Mouse (Mus musculus): ENCODE results near the gene Metap1d. TPM values are rescaled to one million over a fixed set of nuclear protein-coding genes. Genes with fewer than 3 reads are reported as not detected.

Gene Metap1d
- total and polyA plus RNA-seq, 2 experiments from 2014 or later, result 7.7 to 42.4 TPM

DNA sequence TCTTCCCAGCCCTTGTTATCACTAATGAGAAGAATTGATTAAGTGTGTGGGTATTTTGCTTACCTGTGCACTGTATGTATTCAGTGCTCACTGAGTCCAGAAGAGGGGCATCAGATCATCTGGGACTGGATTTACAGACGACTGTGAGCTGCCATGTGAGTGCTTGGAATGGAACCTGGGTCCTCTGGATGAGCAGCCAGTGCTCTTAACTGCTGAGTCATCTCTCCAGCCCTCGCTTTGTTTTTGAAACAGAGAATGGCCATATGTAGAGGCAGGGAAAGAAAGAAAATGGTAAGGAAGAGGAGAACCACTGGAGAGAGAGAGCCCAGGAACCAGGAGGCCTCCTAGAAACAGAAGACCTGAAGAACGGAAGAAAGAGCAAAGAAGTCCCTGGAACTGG, 9.5 kb downstream of the Metap1d start:
- 73% methylated on average over 3 of the region's 3 CpGs for WGBS
- H3K27ac ChIP-seq (ENCODE audit: low read depth), result no peak overlapping the region
- no peaks in the 10 kb centered on the region for H3K27me3 ChIP-seq (ENCODE audit: control insufficient read depth, insufficient read depth, low read length)

DNA sequence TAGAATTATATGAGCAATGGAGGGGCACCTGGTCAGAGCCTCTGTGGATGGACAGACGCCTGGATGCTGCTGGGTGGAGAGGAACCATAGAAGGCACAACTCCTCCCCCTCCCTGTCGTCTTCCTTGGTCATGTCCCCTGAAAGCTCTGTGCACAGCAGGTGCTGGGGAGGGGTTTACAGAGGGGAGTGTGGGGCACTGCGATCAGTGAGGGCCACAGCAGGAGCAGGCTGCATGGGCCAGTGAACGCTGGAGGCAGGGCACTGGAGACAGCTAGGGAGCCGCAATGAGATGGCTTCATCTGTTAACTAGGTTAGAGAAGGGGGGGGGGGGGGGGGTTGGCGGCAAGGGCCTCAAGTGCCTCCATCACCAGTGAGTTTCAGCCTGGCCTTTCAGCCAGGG, 13.0 kb downstream of the Metap1d start:
- no peak overlapping the region for H3K4me3 ChIP-seq (ENCODE audit: low read depth, low read length)
- DNase-seq (ENCODE audit: low spot score), result no peak
- 24% methylated on average over 6 of the region's 6 CpGs for WGBS

More for the DNA sequence above, 9.5 kb downstream of the Metap1d start:
- DNase-seq (ENCODE audit: low spot score), result no peak
- Histone ChIP-seq H3K4me1 (ENCODE audit: control insufficient read depth, insufficient read depth) (no peaks in the 10 kb centered on the region), H3K9me3 (replicated peaks; ENCODE audit: control insufficient read depth, low read length) (no peaks in the 10 kb centered on the region), H3K36me3 (replicated peaks; ENCODE audit: control insufficient read depth, insufficient read depth, low read length) (no peaks in the 10 kb centered on the region), H3K4me2 (ENCODE audit: low read depth, low read length) (no peak overlapping the region), H3K9ac (replicated peaks; ENCODE audit: low read depth, low read length) (no peak overlapping the region), H3K4me3 (ENCODE audit: low read depth, low read length) (no peak overlapping the region)
- TF ChIP-seq EP300 (IDR thresholded peaks at IDR 0.05; ENCODE audit: low read depth), result no peak
- TF ChIP-seq CTCF (IDR thresholded peaks at IDR 0.05; ENCODE audit: low read depth), result no peak
- ATAC-seq (ENCODE audit: insufficient read depth, low read depth), result no peak

DNA sequence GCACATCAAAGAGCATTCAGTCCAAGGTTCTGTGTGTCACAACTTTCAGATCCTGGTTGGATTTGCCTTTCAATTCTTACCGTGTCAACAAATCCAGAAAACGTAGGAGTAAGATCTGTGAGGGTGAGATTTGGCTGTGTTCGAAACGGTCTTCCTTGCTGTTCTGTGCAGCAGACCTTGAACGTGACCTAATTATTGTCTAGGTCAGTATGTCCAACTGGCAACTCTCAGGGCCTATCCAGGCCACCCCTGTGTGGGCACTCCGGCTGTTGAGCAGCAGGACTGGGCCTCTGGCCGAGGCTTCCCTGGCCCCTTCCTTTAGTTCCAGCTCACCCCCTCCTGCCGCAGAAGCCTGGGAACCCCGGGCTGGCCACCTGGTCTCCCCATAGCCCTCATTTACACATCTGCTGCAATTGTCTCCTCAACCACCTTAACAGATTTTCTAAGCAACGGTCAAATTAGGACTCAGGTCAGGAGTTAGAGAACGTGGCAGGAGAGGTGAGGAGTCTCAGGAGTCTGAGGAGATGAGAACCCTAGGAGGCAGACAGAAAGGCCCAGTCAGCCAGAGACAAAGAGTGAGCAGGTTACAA, 13.9 kb downstream of the Metap1d start:
- ATAC-seq (ENCODE audit: insufficient read depth, low read depth) (no peak), DNase-seq (ENCODE audit: low spot score) (no peak)
- H3K9me3 ChIP-seq (replicated peaks; ENCODE audit: control insufficient read depth, low read length), result no peaks in the 10 kb centered on the region
- TF ChIP-seq EP300 (IDR thresholded peaks at IDR 0.05; ENCODE audit: low read depth), result no peak
- TF ChIP-seq CTCF (IDR thresholded peaks at IDR 0.05; ENCODE audit: low read depth), result no peak
- no peaks in the 10 kb centered on the region for H3K4me1 ChIP-seq (ENCODE audit: control insufficient read depth, insufficient read depth)
- no peak overlapping the region for H3K4me2 ChIP-seq (ENCODE audit: low read depth, low read length)
- no peak overlapping the region for H3K27ac ChIP-seq (ENCODE audit: low read depth)
- no peaks in the 10 kb centered on the region for H3K27me3 ChIP-seq (ENCODE audit: control insufficient read depth, insufficient read depth, low read length)
- no peak overlapping the region for H3K4me3 ChIP-seq (ENCODE audit: low read depth, low read length)
- H3K36me3 ChIP-seq (replicated peaks; ENCODE audit: control insufficient read depth, insufficient read depth, low read length), result no peaks in the 10 kb centered on the region
- no peak overlapping the region for H3K9ac ChIP-seq (replicated peaks; ENCODE audit: low read depth, low read length)
- 72% methylated on average over 11 of the region's 11 CpGs for WGBS

More for the DNA sequence above, 13.0 kb downstream of the Metap1d start:
- Histone ChIP-seq H3K27ac (ENCODE audit: low read depth) (no peak overlapping the region), H3K9me3 (replicated peaks; ENCODE audit: control insufficient read depth, low read length) (no peaks in the 10 kb centered on the region), H3K27me3 (ENCODE audit: control insufficient read depth, insufficient read depth, low read length) (no peaks in the 10 kb centered on the region), H3K4me2 (ENCODE audit: low read depth, low read length) (no peak overlapping the region), H3K4me1 (ENCODE audit: control insufficient read depth, insufficient read depth) (no peaks in the 10 kb centered on the region), H3K9ac (replicated peaks; ENCODE audit: low read depth, low read length) (no peak overlapping the region), H3K36me3 (replicated peaks; ENCODE audit: control insufficient read depth, insufficient read depth, low read length) (no peaks in the 10 kb centered on the region)
- no peak for ATAC-seq (ENCODE audit: insufficient read depth, low read depth)
- TF ChIP-seq EP300 (IDR thresholded peaks at IDR 0.05; ENCODE audit: low read depth) (no peak), CTCF (IDR thresholded peaks at IDR 0.05; ENCODE audit: low read depth) (no peak)

DNA sequence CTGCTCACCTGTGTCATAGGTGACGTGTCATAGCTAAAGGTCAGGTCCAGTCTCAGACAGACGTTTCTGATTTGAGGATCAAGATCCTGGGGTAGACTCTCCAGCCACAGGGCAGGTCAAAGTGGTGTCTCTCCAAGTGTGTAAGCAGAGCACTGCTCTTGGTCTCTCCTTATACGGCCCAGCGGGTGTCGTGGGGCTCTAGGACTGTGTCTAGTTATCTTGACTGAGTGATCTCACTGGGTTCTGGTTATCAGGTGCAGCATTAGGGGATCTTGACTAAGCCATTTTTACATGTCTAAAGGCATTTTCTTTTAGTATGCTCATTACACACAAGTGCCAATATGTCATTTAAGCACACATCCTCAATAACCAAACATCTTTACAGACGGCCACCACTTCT, 18.0 kb downstream of the Metap1d start:
- 85% methylated on average over 6 of the region's 6 CpGs for WGBS
- no peak overlapping the region for H3K9ac ChIP-seq (replicated peaks; ENCODE audit: low read depth, low read length)
- no peaks in the 10 kb centered on the region for H3K27me3 ChIP-seq (ENCODE audit: control insufficient read depth, insufficient read depth, low read length)
- no peak for DNase-seq (ENCODE audit: low spot score)
- H3K36me3 ChIP-seq (replicated peaks; ENCODE audit: control insufficient read depth, insufficient read depth, low read length), result no peaks in the 10 kb centered on the region
- H3K4me2 ChIP-seq (ENCODE audit: low read depth, low read length), result no peak overlapping the region
- H3K9me3 ChIP-seq (replicated peaks; ENCODE audit: control insufficient read depth, low read length), result no peaks in the 10 kb centered on the region
- H3K4me3 ChIP-seq (ENCODE audit: low read depth, low read length), result no peak overlapping the region
- H3K4me1 ChIP-seq (ENCODE audit: control insufficient read depth, insufficient read depth), result no peaks in the 10 kb centered on the region
- TF ChIP-seq CTCF (IDR thresholded peaks at IDR 0.05; ENCODE audit: low read depth), result no peak
- TF ChIP-seq EP300 (IDR thresholded peaks at IDR 0.05; ENCODE audit: low read depth), result no peak
- no peak overlapping the region for H3K27ac ChIP-seq (ENCODE audit: low read depth)
- ATAC-seq (ENCODE audit: insufficient read depth, low read depth), result no peak

DNA sequence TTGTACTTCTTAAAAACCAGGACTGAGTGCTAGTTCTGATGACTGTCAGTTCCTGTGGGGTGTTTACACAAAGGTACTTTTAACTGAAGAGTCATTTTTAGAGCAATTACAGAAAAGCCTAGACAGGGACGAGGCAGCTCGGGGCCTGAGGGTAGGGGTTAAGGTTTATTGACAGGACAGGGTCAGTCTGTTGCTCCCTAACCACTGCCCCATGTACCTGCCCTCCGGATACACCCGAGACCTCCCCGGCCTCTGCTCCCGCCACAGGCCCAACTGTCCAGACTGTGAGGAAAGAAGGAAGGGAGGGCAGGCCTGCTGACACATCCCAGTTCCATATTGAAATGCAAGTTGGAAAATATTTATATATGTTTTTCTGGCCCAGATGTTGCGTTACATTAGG, 20.8 kb downstream of the Metap1d start:
- 76% methylated on average over 7 of the region's 7 CpGs for WGBS
- Histone ChIP-seq H3K9ac (replicated peaks; ENCODE audit: low read depth, low read length) (no peak overlapping the region), H3K4me2 (ENCODE audit: low read depth, low read length) (no peak overlapping the region), H3K27me3 (ENCODE audit: control insufficient read depth, insufficient read depth, low read length) (no peaks in the 10 kb centered on the region), H3K4me1 (ENCODE audit: control insufficient read depth, insufficient read depth) (no peaks in the 10 kb centered on the region), H3K4me3 (ENCODE audit: low read depth, low read length) (no peak overlapping the region), H3K9me3 (replicated peaks; ENCODE audit: control insufficient read depth, low read length) (no peaks in the 10 kb centered on the region), H3K36me3 (replicated peaks; ENCODE audit: control insufficient read depth, insufficient read depth, low read length) (no peaks in the 10 kb centered on the region), H3K27ac (ENCODE audit: low read depth) (no peak overlapping the region)
- ATAC-seq (ENCODE audit: insufficient read depth, low read depth) (no peak), DNase-seq (ENCODE audit: low spot score) (no peak)
- TF ChIP-seq EP300 (IDR thresholded peaks at IDR 0.05; ENCODE audit: low read depth) (no peak), CTCF (IDR thresholded peaks at IDR 0.05; ENCODE audit: low read depth) (no peak)

DNA sequence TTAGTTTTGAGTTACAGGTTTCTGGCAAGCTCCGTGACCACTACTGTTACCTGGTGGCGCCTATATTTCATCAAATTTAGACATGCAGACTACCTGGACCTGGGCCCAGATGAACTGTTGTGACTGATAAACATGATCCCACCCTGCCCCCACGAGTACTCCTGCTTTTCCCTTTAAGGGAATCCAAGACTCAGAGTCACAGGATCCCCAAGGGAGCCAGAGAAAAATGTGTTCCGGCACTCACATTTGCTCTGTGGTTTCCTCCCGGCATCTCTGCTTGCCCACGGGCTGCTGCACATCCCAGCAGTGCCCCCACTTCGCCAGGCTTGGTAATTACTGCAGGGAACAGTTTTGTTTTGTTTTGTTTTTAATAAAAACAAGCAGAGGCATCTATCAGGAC, 21.3 kb downstream of the Metap1d start:
- Histone ChIP-seq H3K4me2 (ENCODE audit: low read depth, low read length) (no peak overlapping the region), H3K4me1 (ENCODE audit: control insufficient read depth, insufficient read depth) (no peaks in the 10 kb centered on the region), H3K9me3 (replicated peaks; ENCODE audit: control insufficient read depth, low read length) (no peaks in the 10 kb centered on the region), H3K27me3 (ENCODE audit: control insufficient read depth, insufficient read depth, low read length) (no peaks in the 10 kb centered on the region), H3K4me3 (ENCODE audit: low read depth, low read length) (no peak overlapping the region), H3K9ac (replicated peaks; ENCODE audit: low read depth, low read length) (no peak overlapping the region), H3K36me3 (replicated peaks; ENCODE audit: control insufficient read depth, insufficient read depth, low read length) (no peaks in the 10 kb centered on the region), H3K27ac (ENCODE audit: low read depth) (no peak overlapping the region)
- TF ChIP-seq CTCF (IDR thresholded peaks at IDR 0.05; ENCODE audit: low read depth) (no peak), EP300 (IDR thresholded peaks at IDR 0.05; ENCODE audit: low read depth) (no peak)
- 43% methylated on average over 7 of the region's 7 CpGs for WGBS
- DNase-seq (ENCODE audit: low spot score), result no peak
- no peak for ATAC-seq (ENCODE audit: insufficient read depth, low read depth)
